Mouse (Mus musculus): ENCODE data around the gene Hspa4. TPM values are rescaled to one million over a fixed set of nuclear protein-coding genes. Genes with fewer than 3 reads are reported as not detected.

Hspa4 gene
- total and polyA plus RNA-seq, 3 experiments, result 184 to 585 (median 363) TPM

- no peak overlapping the region for H3K4me3 ChIP-seq (replicated peaks in 1 of 3; ENCODE audit: low read depth in 2 of 3, low read length in 2 of 3, poor library complexity in 1 of 3)
- H3K27ac ChIP-seq (ENCODE audit: insufficient read depth, low read depth), result no peak overlapping the region
- H3K9ac ChIP-seq (ENCODE audit: insufficient read depth, low read depth), result no peak overlapping the region; the same call in 1 of the 2 replicates
- H3K36me3 ChIP-seq (replicated peaks in 1 of 2; ENCODE audit: control insufficient read depth in 1 of 2, insufficient read depth in 1 of 2, low read length in 1 of 2), result no peaks in the 10 kb centered on the region
- no peak for DNase-seq (ENCODE audit: extremely low read depth)
- no peaks in the 10 kb centered on the region for H3K79me2 ChIP-seq (replicated peaks; ENCODE audit: control insufficient read depth, extremely low read depth, insufficient read depth, poor library complexity, severe bottlenecking)
- dilution Hi-C loops (cut with MboI; ENCODE audit: extremely low pct_ligation_motif_present, extremely low pct_unique_long_range_greater_than_20kb, low sequenced_read_pairs) (no loop called here), in situ Hi-C loops (cut with MboI; ENCODE audit: low pct_ligation_motif_present, low pct_unique_long_range_greater_than_20kb, low sequenced_read_pairs) (no loop called here)
- H3K27me3 ChIP-seq (replicated peaks), result no peaks in the 10 kb centered on the region
- peaks cover 6 to 40% of the 10 kb centered on the region in 2 experiments; a peak in 3 of 4 replicates for H3K4me1 ChIP-seq (ENCODE audit: control insufficient read depth in 1 of 2, insufficient read depth in 2 of 2)
- TF ChIP-seq MAX (IDR thresholded peaks at IDR 0.05; ENCODE audit: low read length) (no peak), JUND (conservative IDR thresholded peaks at IDR 0.05; ENCODE audit: low read depth, low read length) (no peak), ZMIZ1 (IDR thresholded peaks at IDR 0.05; ENCODE audit: low read depth, low read length) (no peak), RCOR1 (conservative IDR thresholded peaks at IDR 0.05; ENCODE audit: low read depth, low read length) (no peak), BHLHE40 (IDR thresholded peaks at IDR 0.05; ENCODE audit: low read depth, low read length) (no peak), SIN3A (IDR thresholded peaks at IDR 0.05; ENCODE audit: low read length) (no peak), GABPA (IDR thresholded peaks at IDR 0.05; ENCODE audit: insufficient replicate concordance, low read depth, low read length) (no peak), MAFK (IDR thresholded peaks at IDR 0.05; ENCODE audit: insufficient replicate concordance, low read length) (no peak), ELF1 (IDR thresholded peaks at IDR 0.05; ENCODE audit: low read depth, low read length) (no peak), ZKSCAN1 (IDR thresholded peaks at IDR 0.05; ENCODE audit: borderline replicate concordance, low read depth, low read length) (no peak), MYC (IDR thresholded peaks at IDR 0.05; ENCODE audit: low read depth, low read length) (no peak), E2F4 (IDR thresholded peaks at IDR 0.05; ENCODE audit: insufficient replicate concordance, low read depth, low read length) (no peak), ETS1 (conservative IDR thresholded peaks at IDR 0.05; ENCODE audit: low read depth, low read length) (no peak), EP300 (IDR thresholded peaks at IDR 0.05; ENCODE audit: low read length) (no peak), USF1 (IDR thresholded peaks at IDR 0.05; ENCODE audit: low read depth, low read length) (no peak), JUN (IDR thresholded peaks at IDR 0.05; ENCODE audit: insufficient read depth, low read depth, low read length) (no peak), CHD2 (IDR thresholded peaks at IDR 0.05; ENCODE audit: low read length) (no peak), SMC3 (IDR thresholded peaks at IDR 0.05; ENCODE audit: low read depth, low read length) (no peak), TCF12 (IDR thresholded peaks at IDR 0.05; ENCODE audit: low read depth, low read length) (no peak)
- H3K9me3 ChIP-seq (replicated peaks; ENCODE audit: low read length), result no peaks in the 10 kb centered on the region
- no peak overlapping the region for H3K4me2 ChIP-seq (ENCODE audit: insufficient read depth, low read depth, poor library complexity, severe bottlenecking)
Measured at GRCm38 (mm10) chr11:53308251-53308864, 8.1 kb upstream of the Hspa4 start.

DNA sequence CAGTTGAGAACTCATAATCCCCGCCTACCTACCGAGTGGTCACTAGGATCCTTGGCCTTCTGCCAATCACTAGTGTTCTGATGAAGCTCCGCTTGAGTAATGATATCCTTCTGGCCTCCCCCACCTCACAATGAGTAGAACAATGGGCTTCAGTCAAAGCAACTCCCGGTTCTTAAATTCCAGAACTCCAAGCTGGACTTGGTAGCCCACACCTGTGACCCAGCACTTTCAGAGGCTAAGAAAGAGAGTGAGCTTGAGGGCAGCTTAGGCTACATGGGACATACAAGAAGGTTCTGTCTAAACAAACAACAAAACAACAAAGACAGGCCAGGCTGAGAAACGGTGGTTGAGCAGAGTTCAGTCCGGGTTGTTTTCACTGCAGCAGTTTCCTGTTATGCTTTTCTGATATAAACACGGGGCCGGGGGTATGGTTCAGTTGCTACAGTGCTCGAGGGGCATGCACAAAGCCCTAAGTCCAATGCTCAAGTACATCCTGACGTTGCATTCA, 7.4 kb upstream of the Hspa4 start:
- Histone ChIP-seq H3K4me1 (ENCODE audit: control insufficient read depth in 1 of 2, insufficient read depth in 2 of 2) (peaks cover 6 to 37% of the 10 kb centered on the region in 2 experiments; a peak in 3 of 4 replicates), H3K4me2 (ENCODE audit: insufficient read depth, low read depth, poor library complexity, severe bottlenecking) (no peak overlapping the region), H3K27ac (ENCODE audit: insufficient read depth, low read depth) (no peak overlapping the region), H3K36me3 (replicated peaks in 1 of 2; ENCODE audit: control insufficient read depth in 1 of 2, insufficient read depth in 1 of 2, low read length in 1 of 2) (no peaks in the 10 kb centered on the region), H3K9me3 (replicated peaks; ENCODE audit: low read length) (no peaks in the 10 kb centered on the region), H3K4me3 (replicated peaks in 1 of 3; ENCODE audit: low read depth in 2 of 3, low read length in 2 of 3, poor library complexity in 1 of 3) (no peak overlapping the region), H3K9ac (ENCODE audit: insufficient read depth, low read depth) (no peak overlapping the region), H3K27me3 (replicated peaks) (no peaks in the 10 kb centered on the region), H3K79me2 (replicated peaks; ENCODE audit: control insufficient read depth, extremely low read depth, insufficient read depth, poor library complexity, severe bottlenecking) (no peaks in the 10 kb centered on the region)
- in situ Hi-C loops (cut with MboI; ENCODE audit: low pct_ligation_motif_present, low pct_unique_long_range_greater_than_20kb, low sequenced_read_pairs), result no loop called here
- no peak for DNase-seq (ENCODE audit: extremely low read depth)
- TF ChIP-seq HCFC1 (IDR thresholded peaks at IDR 0.05; ENCODE audit: low read depth, low read length) (no peak), SIN3A (IDR thresholded peaks at IDR 0.05; ENCODE audit: low read length) (no peak), RCOR1 (conservative IDR thresholded peaks at IDR 0.05; ENCODE audit: low read depth, low read length) (no peak), MAZ (IDR thresholded peaks at IDR 0.05; ENCODE audit: low read depth, low read length) (no peak), PAX5 (IDR thresholded peaks at IDR 0.05; ENCODE audit: low read length) (no peak), ZNF384 (IDR thresholded peaks at IDR 0.05; ENCODE audit: low read depth, low read length) (no peak), GABPA (IDR thresholded peaks at IDR 0.05; ENCODE audit: insufficient replicate concordance, low read depth, low read length) (no peak), CHD1 (IDR thresholded peaks at IDR 0.05; ENCODE audit: low read depth, low read length) (no peak), NRF1 (IDR thresholded peaks at IDR 0.05; ENCODE audit: low read depth, low read length) (no peak), USF2 (conservative IDR thresholded peaks at IDR 0.05; ENCODE audit: low read depth, low read length) (no peak), TBP (conservative IDR thresholded peaks at IDR 0.05; ENCODE audit: low read depth, low read length) (no peak), RAD21 (IDR thresholded peaks at IDR 0.05; ENCODE audit: low read depth, low read length) (no peak)
- dilution Hi-C loops (cut with MboI; ENCODE audit: extremely low pct_ligation_motif_present, extremely low pct_unique_long_range_greater_than_20kb, low sequenced_read_pairs), result no loop called here
